Mouse (Mus musculus): ENCODE measurements at regions not wholly inside any gene's neighbourhood (a gene's known extent, or its start where the extent isn't known, plus 50 kb on each side); places are given as distances from the start of the nearest gene placed in this dataset.

DNA sequence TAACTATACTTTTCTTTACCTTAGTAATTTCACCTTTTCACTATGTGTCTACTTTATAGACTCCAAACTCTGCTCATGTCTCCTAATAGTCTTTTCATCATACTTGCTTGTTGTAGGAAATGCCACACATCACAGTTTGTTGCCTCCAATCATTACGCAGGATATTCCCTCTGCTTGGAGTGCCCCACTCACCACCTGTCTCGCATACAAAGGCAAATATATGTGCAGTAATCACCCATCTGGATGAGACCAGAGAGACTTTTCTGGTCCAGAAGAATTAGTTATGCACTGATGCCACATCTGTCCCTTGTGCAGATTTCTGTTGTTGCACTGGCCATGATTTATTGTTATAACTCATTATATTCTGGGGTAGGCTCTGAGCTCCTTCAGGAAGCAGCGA lies 293.9 kb upstream of the Alcam start:
- Histone ChIP-seq H3K9me3 (replicated peaks) (0 out of 2 replicates have a peak, but pooled peaks cover 2% of the 10 kb centered on the region), H3K27me3 (ENCODE audit: insufficient read depth, low read length) (no peaks in the 10 kb centered on the region), H3K4me1 (ENCODE audit: insufficient read depth, low read depth, low read length) (no peaks in the 10 kb centered on the region), H3K36me3 (replicated peaks) (no peaks in the 10 kb centered on the region), H3K4me3 (ENCODE audit: low read depth, low read length) (no peak overlapping the region)
- DNase-seq (ENCODE audit: low spot score) (no peak), ATAC-seq (ENCODE audit: extremely low read depth, insufficient number of reproducible peaks, low FRiP score, poor library complexity, severe bottlenecking) (no peak)
- TF ChIP-seq POLR2AphosphoS5 (IDR thresholded peaks at IDR 0.05; ENCODE audit: insufficient replicate concordance, low read depth, low read length) (no peak), CTCF (IDR thresholded peaks at IDR 0.05; ENCODE audit: low read depth, low read length) (no peak), GATA1 (IDR thresholded peaks at IDR 0.05; ENCODE audit: borderline replicate concordance, low read length) (no peak), TAL1 (conservative IDR thresholded peaks at IDR 0.05; ENCODE audit: low read depth, low read length) (no peak), GATA2 (IDR thresholded peaks at IDR 0.05; ENCODE audit: borderline replicate concordance, low read depth, low read length) (no peak)

DNA sequence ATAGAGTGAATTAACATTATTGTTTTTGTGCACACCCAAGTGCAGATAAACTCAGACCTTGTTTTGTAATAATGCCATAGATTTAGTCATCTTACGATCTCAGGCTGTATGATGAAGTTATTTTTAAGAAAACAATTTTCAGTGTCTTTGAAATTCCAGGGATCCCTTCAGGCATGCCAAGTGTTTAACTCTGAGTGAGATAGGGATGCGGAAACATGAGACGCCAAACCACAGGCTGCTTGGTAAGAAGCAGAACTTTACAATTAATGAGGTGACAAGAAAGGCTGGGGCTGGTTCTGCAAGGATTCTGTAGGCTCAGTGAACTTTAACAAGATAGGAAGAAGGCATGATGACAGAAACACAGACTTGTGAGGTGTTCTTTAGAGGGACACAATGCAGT lies 292.3 kb upstream of the Alcam start:
- 0 out of 2 replicates have a peak, but pooled peaks cover 2% of the 10 kb centered on the region for H3K9me3 ChIP-seq (replicated peaks)
- H3K36me3 ChIP-seq (replicated peaks): no peaks in the 10 kb centered on the region
- no peak for DNase-seq (ENCODE audit: low spot score)
- no peaks in the 10 kb centered on the region for H3K27me3 ChIP-seq (ENCODE audit: insufficient read depth, low read length)
- H3K4me1 ChIP-seq (ENCODE audit: insufficient read depth, low read depth, low read length): no peaks in the 10 kb centered on the region
- no peak overlapping the region for H3K4me3 ChIP-seq (ENCODE audit: low read depth, low read length)
- no peak for TF ChIP-seq GATA1 (IDR thresholded peaks at IDR 0.05; ENCODE audit: borderline replicate concordance, low read length)
- no peak for TF ChIP-seq TAL1 (conservative IDR thresholded peaks at IDR 0.05; ENCODE audit: low read depth, low read length)
- TF ChIP-seq GATA2 (IDR thresholded peaks at IDR 0.05; ENCODE audit: borderline replicate concordance, low read depth, low read length): no peak
- TF ChIP-seq POLR2AphosphoS5 (IDR thresholded peaks at IDR 0.05; ENCODE audit: insufficient replicate concordance, low read depth, low read length): no peak
- no peak for ATAC-seq (ENCODE audit: extremely low read depth, insufficient number of reproducible peaks, low FRiP score, poor library complexity, severe bottlenecking)

DNA sequence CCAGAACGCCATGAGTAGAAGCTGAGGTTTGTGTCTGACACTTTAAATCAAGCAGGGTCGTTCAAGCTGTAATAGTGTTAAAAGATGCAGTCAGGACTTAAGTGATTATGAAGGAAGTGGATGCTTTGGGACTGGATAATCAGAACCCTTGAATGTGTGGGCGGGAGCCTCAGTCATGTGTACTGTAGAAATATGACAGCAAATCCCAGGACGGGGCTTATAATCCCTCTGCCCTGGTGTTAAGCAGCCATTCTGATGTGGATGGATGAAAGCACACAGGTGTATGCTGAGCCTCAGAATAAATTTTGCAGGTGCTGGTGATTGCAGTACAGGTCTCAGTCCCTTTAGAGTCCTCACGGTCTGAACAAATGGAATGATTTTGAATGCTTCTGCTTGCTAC lies 290.8 kb upstream of the Alcam start:
- Histone ChIP-seq H3K9me3 (replicated peaks) (0 out of 2 replicates have a peak, but pooled peaks cover 2% of the 10 kb centered on the region), H3K36me3 (replicated peaks) (no peaks in the 10 kb centered on the region), H3K27me3 (ENCODE audit: insufficient read depth, low read length) (no peaks in the 10 kb centered on the region), H3K4me3 (ENCODE audit: low read depth, low read length) (no peak overlapping the region), H3K4me1 (ENCODE audit: insufficient read depth, low read depth, low read length) (no peaks in the 10 kb centered on the region)
- ATAC-seq (ENCODE audit: extremely low read depth, insufficient number of reproducible peaks, low FRiP score, poor library complexity, severe bottlenecking) (no peak), DNase-seq (ENCODE audit: low spot score) (no peak)
- TF ChIP-seq GATA1 (IDR thresholded peaks at IDR 0.05; ENCODE audit: borderline replicate concordance, low read length): no peak
- TF ChIP-seq CTCF (IDR thresholded peaks at IDR 0.05; ENCODE audit: low read depth, low read length): no peak
- no peak for TF ChIP-seq GATA2 (IDR thresholded peaks at IDR 0.05; ENCODE audit: borderline replicate concordance, low read depth, low read length)
- no peak for TF ChIP-seq POLR2AphosphoS5 (IDR thresholded peaks at IDR 0.05; ENCODE audit: insufficient replicate concordance, low read depth, low read length)

DNA sequence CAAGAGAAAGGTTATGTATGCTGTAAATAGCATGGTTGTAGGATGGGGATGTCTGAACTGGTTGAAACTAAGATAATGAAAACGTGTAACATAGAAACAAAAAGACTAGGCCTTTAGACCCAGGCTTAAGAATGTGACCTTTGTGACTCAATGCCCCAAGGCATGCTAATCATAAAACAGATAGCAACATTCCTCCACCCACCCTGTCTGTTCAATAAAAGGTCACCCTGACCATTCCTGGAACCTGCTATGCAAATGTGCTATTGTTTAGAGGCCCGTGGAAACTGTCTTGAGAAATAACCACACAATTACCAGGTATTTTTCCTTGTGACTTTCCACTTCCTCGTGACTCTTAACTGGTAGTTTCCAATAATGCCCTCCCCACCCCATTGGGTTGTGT lies 288.3 kb upstream of the Alcam start:
- no peaks in the 10 kb centered on the region for H3K27me3 ChIP-seq (ENCODE audit: insufficient read depth, low read length)
- no peaks in the 10 kb centered on the region for H3K4me1 ChIP-seq (ENCODE audit: insufficient read depth, low read depth, low read length)
- TF ChIP-seq POLR2AphosphoS5 (IDR thresholded peaks at IDR 0.05; ENCODE audit: insufficient replicate concordance, low read depth, low read length) (no peak), GATA1 (IDR thresholded peaks at IDR 0.05; ENCODE audit: borderline replicate concordance, low read length) (no peak), GATA2 (IDR thresholded peaks at IDR 0.05; ENCODE audit: borderline replicate concordance, low read depth, low read length) (no peak)
- ATAC-seq (ENCODE audit: extremely low read depth, insufficient number of reproducible peaks, low FRiP score, poor library complexity, severe bottlenecking): no peak
- no peak overlapping the region for H3K4me3 ChIP-seq (ENCODE audit: low read depth, low read length)
- 0 out of 2 replicates have a peak, but pooled peaks cover 2% of the 10 kb centered on the region for H3K9me3 ChIP-seq (replicated peaks)
- H3K36me3 ChIP-seq (replicated peaks): no peaks in the 10 kb centered on the region
- no peak for DNase-seq (ENCODE audit: low spot score)

DNA sequence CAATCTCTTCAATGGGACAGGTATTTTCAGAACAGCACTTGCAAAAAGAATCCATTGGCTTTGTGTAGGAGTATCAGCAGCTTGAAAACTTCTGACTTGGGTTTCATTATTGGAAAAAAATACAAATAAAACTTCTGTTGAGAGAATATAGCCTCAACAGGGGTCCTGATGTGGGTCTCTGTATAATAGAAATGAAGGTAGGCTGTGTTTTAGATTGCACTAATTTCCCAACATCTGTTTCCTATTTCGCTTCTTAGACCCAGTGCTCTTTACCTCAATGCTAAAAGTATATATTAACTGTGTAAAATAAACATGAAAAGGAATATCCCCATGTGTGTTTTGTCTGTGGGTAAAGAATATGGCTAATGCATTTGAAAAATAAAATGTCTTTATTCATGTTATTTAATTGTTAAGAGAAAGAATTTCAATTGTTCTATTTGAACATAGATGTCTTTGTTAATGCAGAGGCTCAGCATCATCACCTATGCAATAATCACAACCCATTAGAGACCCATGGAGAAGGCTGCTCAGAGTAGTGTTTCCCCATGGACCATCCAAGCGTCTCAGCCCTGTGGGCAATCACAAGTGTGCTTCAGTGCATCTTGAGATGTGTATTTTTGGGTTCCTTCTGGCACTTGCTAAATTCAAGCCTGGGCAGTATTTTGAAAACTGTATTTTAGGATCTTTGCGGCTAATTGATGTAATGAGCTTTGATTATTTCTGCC lies 272.4 kb upstream of the Alcam start:
- Histone ChIP-seq H3K36me3 (replicated peaks) (no peaks in the 10 kb centered on the region), H3K9me3 (replicated peaks) (no peaks in the 10 kb centered on the region), H3K27me3 (ENCODE audit: insufficient read depth, low read length) (no peaks in the 10 kb centered on the region), H3K4me3 (ENCODE audit: low read depth, low read length) (no peak overlapping the region), H3K4me1 (ENCODE audit: insufficient read depth, low read depth, low read length) (no peaks in the 10 kb centered on the region)
- no peak for ATAC-seq (ENCODE audit: extremely low read depth, insufficient number of reproducible peaks, low FRiP score, poor library complexity, severe bottlenecking)
- no peak for TF ChIP-seq GATA1 (IDR thresholded peaks at IDR 0.05; ENCODE audit: borderline replicate concordance, low read length)
- no peak for TF ChIP-seq TAL1 (conservative IDR thresholded peaks at IDR 0.05; ENCODE audit: low read depth, low read length)
- TF ChIP-seq POLR2AphosphoS5 (IDR thresholded peaks at IDR 0.05; ENCODE audit: insufficient replicate concordance, low read depth, low read length): no peak
- no peak for TF ChIP-seq GATA2 (IDR thresholded peaks at IDR 0.05; ENCODE audit: borderline replicate concordance, low read depth, low read length)
- TF ChIP-seq CTCF (IDR thresholded peaks at IDR 0.05; ENCODE audit: low read depth, low read length): no peak
- no peak for DNase-seq (ENCODE audit: low spot score)

DNA sequence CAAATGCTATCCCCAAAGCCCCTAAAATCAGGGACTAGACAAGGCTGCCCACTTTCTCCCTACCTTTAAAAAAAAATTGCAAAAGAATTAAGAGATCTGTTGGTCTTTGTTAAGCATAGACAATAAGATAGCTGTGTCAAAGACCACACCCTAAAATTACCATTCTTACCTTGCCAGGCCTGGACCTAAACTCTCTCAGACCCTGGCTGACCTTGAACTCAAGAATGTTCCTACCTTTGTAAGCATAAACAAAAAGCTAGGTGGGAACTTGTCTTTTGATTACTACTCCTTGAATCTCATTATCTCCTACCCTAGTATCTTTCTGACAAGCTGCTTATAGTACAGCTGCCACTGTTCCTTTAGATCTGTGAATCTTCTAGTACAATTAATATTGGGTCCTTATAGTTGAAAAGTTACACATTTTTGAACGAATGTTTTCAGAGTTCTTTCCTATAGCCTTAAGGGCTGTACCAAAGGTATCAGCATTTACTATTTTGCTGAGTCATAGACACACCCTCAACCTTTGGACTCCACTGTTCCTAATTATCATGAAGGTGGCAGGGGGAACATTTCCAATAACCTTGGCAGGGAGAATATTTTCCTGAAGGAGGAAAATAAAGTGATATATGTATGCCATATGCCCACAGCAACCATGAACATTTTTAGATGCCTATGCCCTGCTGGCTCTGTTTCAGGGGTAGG lies 264.5 kb upstream of the Alcam start:
- Histone ChIP-seq H3K36me3 (replicated peaks) (no peaks in the 10 kb centered on the region), H3K4me3 (ENCODE audit: low read depth, low read length) (no peak overlapping the region), H3K9me3 (replicated peaks) (peaks cover 11% of the 10 kb centered on the region), H3K4me1 (ENCODE audit: insufficient read depth, low read depth, low read length) (no peaks in the 10 kb centered on the region), H3K27me3 (ENCODE audit: insufficient read depth, low read length) (no peaks in the 10 kb centered on the region)
- TF ChIP-seq TAL1 (conservative IDR thresholded peaks at IDR 0.05; ENCODE audit: low read depth, low read length) (no peak), GATA2 (IDR thresholded peaks at IDR 0.05; ENCODE audit: borderline replicate concordance, low read depth, low read length) (no peak), GATA1 (IDR thresholded peaks at IDR 0.05; ENCODE audit: borderline replicate concordance, low read length) (no peak), POLR2AphosphoS5 (IDR thresholded peaks at IDR 0.05; ENCODE audit: insufficient replicate concordance, low read depth, low read length) (no peak), CTCF (IDR thresholded peaks at IDR 0.05; ENCODE audit: low read depth, low read length) (no peak)
- DNase-seq (ENCODE audit: low spot score) (no peak), ATAC-seq (ENCODE audit: extremely low read depth, insufficient number of reproducible peaks, low FRiP score, poor library complexity, severe bottlenecking) (no peak)
